Mouse (Mus musculus) C2C12 (cell line): ENCODE data around the gene Rnase10. TPM values are rescaled to one million over a fixed set of nuclear protein-coding genes. Genes with fewer than 3 reads are reported as not detected.

Source experiments
- H3K27me3 ChIP-seq: one replicate; pipeline ENCODE4 v1.6.1; 2011; ENCODE audit not compliant: control insufficient read depth, insufficient read depth, insufficient read length
- H3K36me3 ChIP-seq: one replicate; pipeline ENCODE4 v1.6.1; 2011; ENCODE audit not compliant: control insufficient read depth, insufficient read depth
- H3K4me3 ChIP-seq: one replicate; pipeline ENCODE4 v1.5.1; 2011; ENCODE audit warnings: mild to moderate bottlenecking, control low read depth; ENCODE audit not compliant: poor library complexity, insufficient read depth, severe bottlenecking
- H3K79me2 ChIP-seq: one replicate; pipeline ENCODE4 v1.6.1; 2011; ENCODE audit not compliant: control insufficient read depth, insufficient read depth
- H3K79me3 ChIP-seq: one replicate; pipeline ENCODE4 v1.6.1; 2011; ENCODE audit warnings: low read depth, control low read depth
- H3ac ChIP-seq: one replicate; pipeline ENCODE3; 2011; ENCODE audit warnings: low read depth; ENCODE audit not compliant: control insufficient read depth, insufficient read length
- CEBPB ChIP-seq: IDR thresholded peaks from one replicate; pipeline ENCODE4 v1.6.1; 2011; ENCODE audit warnings: low read depth, mild to moderate bottlenecking, control low read depth, moderate library complexity
- CTCF ChIP-seq: IDR thresholded peaks from one replicate; pipeline ENCODE4 v1.5.1; 2011; ENCODE audit not compliant: control insufficient read depth, insufficient read depth, insufficient read length
- FOSL1 ChIP-seq: IDR thresholded peaks from one replicate; pipeline ENCODE4 v1.8.0; 2011; ENCODE audit warnings: mild to moderate bottlenecking, low read length; ENCODE audit not compliant: poor library complexity, insufficient read depth, severe bottlenecking
- MAX ChIP-seq: IDR thresholded peaks from one replicate; pipeline ENCODE4 v1.6.1; 2011; ENCODE audit warnings: mild to moderate bottlenecking, control low read depth
- MYOD1 ChIP-seq: IDR thresholded peaks from one replicate; pipeline ENCODE4 v1.6.1; 2011; ENCODE audit warnings: low read depth; ENCODE audit not compliant: control insufficient read depth, insufficient read length
- MYOG ChIP-seq: IDR thresholded peaks from one replicate; pipeline ENCODE4 v1.6.1; 2011; ENCODE audit not compliant: control insufficient read depth, insufficient read length; ENCODE audit errors: extremely low read depth
- USF1 ChIP-seq: IDR thresholded peaks from one replicate; pipeline ENCODE4 v1.6.1; 2011; ENCODE audit warnings: low read depth, mild to moderate bottlenecking, control low read depth, moderate library complexity
- polyA plus RNA-seq: library from polyadenylated mRNA; unstranded; fragments of >200 nt; fragmentation: generic; extraction: Trizol; gene quantifications from one replicate; pipeline ENCODE4 v1.2.1, GENCODE M21; 2012; ENCODE audit warnings: missing spikeins

The Rnase10 gene
- polyA plus RNA-seq, 1 experiment: 0.19 TPM

DNA sequence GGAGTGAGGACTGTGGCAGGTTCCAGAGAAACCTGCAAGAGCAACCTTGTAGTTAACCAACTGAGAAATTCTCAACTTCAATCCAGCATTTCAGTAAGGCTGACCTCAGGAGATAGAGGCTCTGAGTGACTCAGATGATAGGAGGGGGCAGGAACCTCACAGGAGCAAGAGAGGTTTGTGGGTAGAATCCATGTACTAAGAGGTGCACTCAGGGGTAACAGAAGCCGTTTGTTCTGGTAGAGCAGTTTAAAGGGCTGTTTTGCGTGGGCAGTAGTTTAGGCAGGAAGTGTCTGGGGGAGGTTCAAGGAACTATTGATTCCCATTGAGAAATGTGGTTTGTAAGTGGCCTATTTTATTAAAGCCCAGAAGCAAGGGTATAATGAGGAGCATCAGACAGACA, 26.3 kb upstream of the Rnase10 start:
- no peaks in the 10 kb centered on the region for H3K79me3 ChIP-seq
- H3K79me2 ChIP-seq: no peaks in the 10 kb centered on the region
- H3K4me3 ChIP-seq: no peak overlapping the region
- no peak for TF ChIP-seq MYOG
- no peak for TF ChIP-seq USF1
- TF ChIP-seq FOSL1: no peak
- no peak for TF ChIP-seq MAX
- no peak for TF ChIP-seq CEBPB
- no peak for TF ChIP-seq CTCF
- TF ChIP-seq MYOD1: no peak
- no peak overlapping the region for H3ac ChIP-seq
- H3K27me3 ChIP-seq: no peaks in the 10 kb centered on the region
- H3K36me3 ChIP-seq: no peaks in the 10 kb centered on the region

DNA sequence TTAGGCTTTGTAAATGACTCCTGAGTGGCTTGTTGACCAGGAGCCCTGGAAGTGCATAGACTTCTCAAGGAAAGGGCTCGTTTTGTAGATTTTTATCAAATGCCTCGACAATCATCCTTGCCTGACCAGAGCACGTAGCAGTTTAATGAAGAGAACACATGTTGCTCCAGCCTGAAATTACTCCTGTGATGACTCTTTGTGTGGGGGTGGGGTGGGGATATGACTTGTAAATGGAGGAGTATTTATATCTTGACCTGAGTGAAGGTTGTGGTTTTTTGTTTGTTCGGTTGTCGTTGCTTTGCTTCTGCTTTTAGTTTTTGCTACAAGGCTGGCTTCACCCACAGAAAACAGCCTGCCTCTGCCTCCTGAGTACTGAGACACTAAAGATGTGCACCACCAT, 25.7 kb upstream of the Rnase10 start:
- no peaks in the 10 kb centered on the region for H3K36me3 ChIP-seq
- H3K79me3 ChIP-seq: no peaks in the 10 kb centered on the region
- H3K79me2 ChIP-seq: no peaks in the 10 kb centered on the region
- H3K27me3 ChIP-seq: no peaks in the 10 kb centered on the region
- no peak overlapping the region for H3ac ChIP-seq
- no peak for TF ChIP-seq USF1
- TF ChIP-seq CEBPB: no peak
- no peak for TF ChIP-seq MYOD1
- no peak for TF ChIP-seq MYOG
- no peak for TF ChIP-seq FOSL1
- TF ChIP-seq MAX: no peak
- TF ChIP-seq CTCF: no peak
- no peak overlapping the region for H3K4me3 ChIP-seq

DNA sequence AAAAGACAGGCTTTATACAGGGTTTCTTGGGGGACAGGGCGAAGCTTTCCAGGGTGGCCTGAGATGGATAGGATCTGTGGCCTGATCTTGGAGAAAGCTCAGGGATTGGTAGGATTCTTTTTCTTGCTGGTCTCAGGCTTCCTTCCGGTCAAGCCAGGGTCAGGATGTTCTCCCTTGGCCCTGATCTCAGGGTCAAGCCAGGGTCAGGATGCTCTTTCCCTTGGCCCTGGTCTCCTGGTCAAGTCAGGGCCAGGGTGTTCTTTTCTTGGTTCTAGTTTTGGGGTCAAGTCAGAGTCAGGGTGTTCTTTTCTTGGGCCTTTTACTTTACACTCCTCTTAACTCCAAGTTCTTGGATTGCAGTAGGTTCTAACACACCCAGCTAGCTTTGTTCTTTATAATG, 19.9 kb upstream of the Rnase10 start:
- Histone ChIP-seq H3K4me3 (no peak overlapping the region), H3ac (no peak overlapping the region), H3K79me2 (no peaks in the 10 kb centered on the region), H3K79me3 (no peaks in the 10 kb centered on the region), H3K27me3 (no peaks in the 10 kb centered on the region), H3K36me3 (no peaks in the 10 kb centered on the region)
- TF ChIP-seq MYOD1 (no peak), FOSL1 (no peak)

DNA sequence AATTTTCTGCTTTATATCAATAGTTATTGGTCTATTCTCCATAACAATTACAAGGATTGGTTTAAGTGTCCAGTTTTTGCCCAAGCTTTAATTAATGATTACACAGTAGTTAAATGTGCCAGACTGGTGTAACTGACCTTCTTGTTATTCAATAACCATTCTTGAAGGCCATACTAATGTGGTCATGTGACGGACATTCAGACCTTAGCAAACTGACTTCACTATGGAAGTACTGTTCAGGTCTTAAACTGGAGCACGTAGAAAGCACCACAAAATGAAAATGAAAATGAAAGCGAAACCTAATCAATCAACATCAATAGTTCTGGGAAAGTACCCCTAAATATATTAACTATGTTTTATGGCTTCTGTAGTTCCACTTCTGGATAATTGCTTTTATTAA, 16.5 kb upstream of the Rnase10 start:
- TF ChIP-seq CTCF (no peak), MYOG (no peak), CEBPB (no peak), USF1 (no peak), MYOD1 (no peak), FOSL1 (no peak), MAX (no peak)
- H3ac ChIP-seq: no peak overlapping the region
- no peaks in the 10 kb centered on the region for H3K27me3 ChIP-seq
- no peaks in the 10 kb centered on the region for H3K36me3 ChIP-seq
- no peaks in the 10 kb centered on the region for H3K79me2 ChIP-seq
- no peak overlapping the region for H3K4me3 ChIP-seq
- H3K79me3 ChIP-seq: no peaks in the 10 kb centered on the region

DNA sequence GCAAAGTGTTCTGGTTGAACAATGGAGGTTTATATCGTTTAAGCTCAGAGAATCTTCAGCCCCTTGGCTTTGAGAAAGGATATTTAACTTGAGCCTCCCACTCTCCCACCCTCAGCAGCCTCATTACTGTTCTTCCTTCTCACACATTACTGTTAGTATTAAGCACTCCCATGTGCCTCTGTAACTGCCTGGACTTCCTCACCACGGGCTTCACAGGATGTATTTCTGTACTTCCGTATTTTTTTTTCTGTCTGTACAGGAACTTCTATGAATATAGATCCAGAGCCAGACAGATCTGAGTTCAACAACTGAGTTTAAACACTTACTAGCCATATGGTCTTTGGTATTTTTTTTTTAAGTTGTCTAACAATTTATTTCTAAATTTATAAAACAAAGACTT, 10.5 kb upstream of the Rnase10 start:
- H3K4me3 ChIP-seq: no peak overlapping the region
- H3K36me3 ChIP-seq: no peaks in the 10 kb centered on the region
- H3ac ChIP-seq: no peak overlapping the region
- no peaks in the 10 kb centered on the region for H3K27me3 ChIP-seq
- H3K79me3 ChIP-seq: no peaks in the 10 kb centered on the region
- TF ChIP-seq CEBPB: no peak
- TF ChIP-seq CTCF: no peak
- no peak for TF ChIP-seq MYOG
- no peak for TF ChIP-seq MAX
- no peaks in the 10 kb centered on the region for H3K79me2 ChIP-seq

DNA sequence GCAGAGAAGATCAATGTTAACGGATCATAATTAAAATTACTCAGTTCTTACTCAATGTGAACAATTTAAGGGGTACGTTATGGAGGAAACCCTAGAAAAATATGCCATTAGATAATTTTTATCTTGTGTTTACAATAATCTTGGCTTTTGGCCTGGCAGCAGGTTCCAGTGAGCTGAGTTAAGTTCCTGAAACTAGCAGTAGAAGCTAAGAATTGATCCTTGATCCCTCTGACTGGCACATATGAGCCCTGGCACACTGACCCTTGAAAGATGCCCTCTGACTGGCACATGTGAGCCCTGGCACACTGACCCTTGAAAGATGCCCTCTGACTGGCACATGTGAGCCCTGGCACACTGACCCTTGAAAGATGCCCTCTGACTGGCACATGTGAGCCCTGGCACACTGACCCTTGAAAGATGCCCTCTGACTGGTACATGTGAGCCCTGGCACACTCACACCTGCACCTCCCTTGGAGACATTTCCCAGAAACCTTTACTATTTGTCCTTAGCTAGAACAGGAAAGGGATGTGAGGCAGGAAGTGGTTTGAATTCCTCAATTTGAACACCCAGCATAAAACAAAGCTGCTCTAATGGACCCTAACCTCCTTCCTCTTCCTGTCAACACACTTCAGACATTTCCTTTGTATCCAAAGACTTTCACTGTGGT, 9.4 kb upstream of the Rnase10 start:
- H3K79me2 ChIP-seq: no peaks in the 10 kb centered on the region
- TF ChIP-seq MYOG (no peak), CEBPB (no peak), MAX (no peak), MYOD1 (no peak), CTCF (no peak), FOSL1 (no peak)
- H3K4me3 ChIP-seq: no peak overlapping the region
- H3K27me3 ChIP-seq: no peaks in the 10 kb centered on the region
- no peaks in the 10 kb centered on the region for H3K36me3 ChIP-seq
- no peak overlapping the region for H3ac ChIP-seq
- H3K79me3 ChIP-seq: no peaks in the 10 kb centered on the region
